Mouse (Mus musculus) thymus, adult 2 months (tissue): Measurements from ENCODE around the gene Pif1. TPM values are rescaled to one million over a fixed set of nuclear protein-coding genes. Genes with fewer than 3 reads are reported as not detected.

Source experiments
- DNase-seq: peaks from one replicate; pipeline ENCODE4 v3.0.0; 2021
- H3K27ac ChIP-seq: fragments of 200-500 bp; 2 replicates; pipeline ENCODE4 v1.5.1; 2012; ENCODE audit warnings: low read length, control low read depth; ENCODE audit not compliant: control insufficient read depth, insufficient read depth
- H3K27me3 ChIP-seq: fragments of 200-500 bp; 2 replicates; pipeline ENCODE4 v1.6.1; 2012; ENCODE audit warnings: mild to moderate bottlenecking, low read length, moderate library complexity, mixed read lengths; ENCODE audit not compliant: control insufficient read depth, insufficient read depth
- H3K36me3 ChIP-seq: fragments of 200-500 bp; 2 replicates; pipeline ENCODE4 v1.6.1; 2012; ENCODE audit warnings: mild to moderate bottlenecking, low read length, moderate library complexity; ENCODE audit not compliant: control insufficient read depth, insufficient read depth
- H3K4me1 ChIP-seq: fragments of 200-500 bp; replicated peaks from 2 replicates; pipeline ENCODE4 v1.6.1; 2012; ENCODE audit warnings: low read length; ENCODE audit not compliant: control insufficient read depth, insufficient read depth
- H3K4me3 ChIP-seq: fragments of 200-500 bp; 2 replicates; pipeline ENCODE4 v1.5.1; 2012; ENCODE audit warnings: mild to moderate bottlenecking, low read length, control low read depth, moderate library complexity; ENCODE audit not compliant: control insufficient read depth, insufficient read depth
- CTCF ChIP-seq: fragments of 200-500 bp; IDR thresholded peaks from 2 replicates; pipeline ENCODE4 v1.5.1; 2012; ENCODE audit warnings: mild to moderate bottlenecking, control low read depth, low read length, moderate library complexity, borderline replicate concordance; ENCODE audit not compliant: control insufficient read depth, poor library complexity, insufficient read depth; ENCODE audit errors: extremely low read depth
- POLR2A ChIP-seq: fragments of 200-500 bp; IDR thresholded peaks from 2 replicates; pipeline ENCODE4 v1.6.1; 2012; ENCODE audit warnings: mild to moderate bottlenecking, low read length, control low read depth, moderate library complexity; ENCODE audit not compliant: control insufficient read depth, poor library complexity, insufficient read depth; ENCODE audit errors: extremely low read depth
- WGBS: fragments of 180-500 bp; shearing (Covaris S2); methylation state at CpG from one replicate; pipeline ENCODE4 v1.1.7; 2018; 5-methylcytosine and 5-hydroxymethylcytosine counted together
- polyA plus RNA-seq: library from polyadenylated mRNA; depleted of rRNA; stranded (reverse); fragments of >200 nt; gene quantifications from 2 replicates; pipeline ENCODE4 v1.2.3, GENCODE M21; 2012

Pif1 gene
- polyA plus RNA-seq, 1 experiment: 37.5 TPM

DNA sequence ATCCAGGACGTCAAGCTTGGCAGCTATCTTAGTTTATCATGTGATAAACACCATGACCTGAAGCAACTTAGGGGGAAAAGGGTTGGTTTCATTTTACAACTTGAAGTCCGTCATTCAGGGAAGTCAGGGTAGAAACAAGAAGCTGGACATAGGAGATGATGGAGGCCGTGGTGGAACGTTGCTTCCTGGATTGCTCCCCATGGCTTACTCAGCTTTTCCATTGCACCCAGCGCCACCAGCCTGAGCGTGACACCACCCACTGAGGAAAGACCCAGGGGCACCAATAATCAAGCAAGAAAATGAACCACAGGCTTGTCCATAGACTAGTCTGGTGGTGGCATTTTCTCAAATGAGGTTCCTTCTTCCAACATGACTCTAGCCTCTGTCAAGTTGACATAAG is 18.2 kb upstream of the Pif1 start:
- no peak for TF ChIP-seq POLR2A
- TF ChIP-seq CTCF: no peak
- Histone ChIP-seq H3K4me1 (no peaks in the 10 kb centered on the region), H3K36me3 (peaks cover 27% of the 10 kb centered on the region), H3K27ac (no peak overlapping the region), H3K4me3 (no peak overlapping the region), H3K27me3 (no peaks in the 10 kb centered on the region)
- DNase-seq: no peak
- 95% methylated on average over 6 of the region's 6 CpGs for WGBS

GRCm38 (mm10) chr9:65569491-65569971 is 17.4 kb upstream of the Pif1 start:
- Histone ChIP-seq H3K4me1 (no peaks in the 10 kb centered on the region), H3K36me3 (peaks cover 27% of the 10 kb centered on the region), H3K27ac (no peak overlapping the region), H3K27me3 (no peaks in the 10 kb centered on the region), H3K4me3 (no peak overlapping the region)
- TF ChIP-seq CTCF (no peak), POLR2A (no peak)
- 78% methylated on average over 6 of the region's 6 CpGs for WGBS
- DNase-seq: no peak

GRCm38 (mm10) chr9:65572837-65573236 is 14.1 kb upstream of the Pif1 start:
- H3K27ac ChIP-seq: no peak overlapping the region
- no peaks in the 10 kb centered on the region for H3K27me3 ChIP-seq
- DNase-seq: no peak
- WGBS: 93% methylated on average over 6 of the region's 6 CpGs
- H3K4me3 ChIP-seq: no peak overlapping the region
- no peak for TF ChIP-seq POLR2A
- H3K36me3 ChIP-seq: peaks cover 19% of the 10 kb centered on the region
- peaks cover 8% of the 10 kb centered on the region; the same call in 1 of the 2 replicates for H3K4me1 ChIP-seq

- no peak for TF ChIP-seq CTCF
- H3K4me1 ChIP-seq: peaks cover 24% of the 10 kb centered on the region
- no peak overlapping the region for H3K4me3 ChIP-seq
- DNase-seq: no peak
- peaks cover 12% of the 10 kb centered on the region for H3K36me3 ChIP-seq
- 87% methylated on average over 11 of the region's 11 CpGs for WGBS
- no peaks in the 10 kb centered on the region for H3K27me3 ChIP-seq
- H3K27ac ChIP-seq: no peak overlapping the region
Observed at GRCm38 (mm10) chr9:65574513-65575392, 12.2 kb upstream of the Pif1 start.

- H3K36me3 ChIP-seq: peaks cover 8% of the 10 kb centered on the region
- no peaks in the 10 kb centered on the region for H3K27me3 ChIP-seq
- peaks cover 26% of the 10 kb centered on the region for H3K4me1 ChIP-seq
- H3K27ac ChIP-seq: no peak overlapping the region
- 62% methylated on average over 8 of the region's 8 CpGs for WGBS
- no peak for DNase-seq
- TF ChIP-seq CTCF (no peak), POLR2A (no peak)
- no peak overlapping the region for H3K4me3 ChIP-seq
Observed at GRCm38 (mm10) chr9:65575393-65576196, 11.4 kb upstream of the Pif1 start.

- H3K36me3 ChIP-seq: peaks cover 7% of the 10 kb centered on the region; the same call in 1 of the 2 replicates
- H3K4me3 ChIP-seq: no peak overlapping the region
- no peak for TF ChIP-seq POLR2A
- no peak for TF ChIP-seq CTCF
- H3K27me3 ChIP-seq: no peaks in the 10 kb centered on the region
- no peak overlapping the region for H3K27ac ChIP-seq
- H3K4me1 ChIP-seq: peaks cover 29% of the 10 kb centered on the region
- no peak for DNase-seq
- 80% methylated on average over 7 of the region's 7 CpGs for WGBS
Observed at GRCm38 (mm10) chr9:65576861-65577510, 10.0 kb upstream of the Pif1 start.
